Mouse (Mus musculus) kidney, adult 8-10 months (tissue): ENCODE data around the gene Camta1.

ENCODE experiments used
- DNase-seq, 2 experiments: peaks; one replicate each; pipeline ENCODE4 v3.0.0; 2022

The Camta1 gene

DNA sequence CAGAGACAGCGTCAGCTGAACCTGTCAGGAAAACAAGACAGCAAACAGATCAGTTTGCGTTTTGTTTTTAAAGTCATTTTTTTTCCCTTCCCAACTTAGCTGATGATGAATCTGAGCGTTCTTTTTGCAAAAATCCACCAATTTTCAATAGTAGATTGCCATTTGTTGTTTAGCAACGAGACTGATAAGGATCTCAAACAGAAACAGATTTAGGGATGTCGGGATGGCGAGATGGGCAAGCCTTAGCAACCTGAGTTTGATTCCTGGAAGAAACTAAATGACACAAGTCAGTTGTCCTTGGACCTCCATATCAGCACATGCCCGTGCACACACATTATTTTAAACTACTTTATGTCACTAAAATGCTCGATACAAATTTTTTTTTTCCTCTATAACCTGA, 989.0 kb downstream of the Camta1 start:
- no peak for DNase-seq

DNA sequence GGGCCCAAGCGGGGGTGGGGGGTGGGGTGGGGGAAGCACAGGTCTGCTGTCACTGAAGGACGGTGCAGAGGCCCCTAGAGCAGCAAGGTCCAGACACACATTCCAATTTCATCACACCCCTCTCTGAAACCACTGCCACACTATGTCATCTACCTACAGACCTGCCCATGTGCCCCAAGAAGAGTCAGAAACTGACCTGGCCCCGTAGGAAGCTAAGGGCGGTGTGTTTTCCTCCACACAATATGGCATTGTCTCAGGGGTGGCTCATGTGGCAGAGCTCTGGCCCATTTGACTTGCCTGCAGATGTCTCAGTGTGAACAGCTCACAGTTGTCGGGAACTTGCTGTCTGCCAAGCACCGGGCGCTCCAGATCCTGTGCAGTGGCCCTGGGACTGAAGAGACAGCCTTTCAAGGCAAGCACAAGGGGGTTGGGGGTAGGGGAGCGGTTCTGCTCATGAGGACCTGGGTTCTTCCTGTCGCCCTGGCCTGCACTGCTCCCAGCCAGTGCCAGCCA, 989.5 kb downstream of the Camta1 start:
- peak in 1 of 2 experiments; percentile 69 for DNase-seq

DNA sequence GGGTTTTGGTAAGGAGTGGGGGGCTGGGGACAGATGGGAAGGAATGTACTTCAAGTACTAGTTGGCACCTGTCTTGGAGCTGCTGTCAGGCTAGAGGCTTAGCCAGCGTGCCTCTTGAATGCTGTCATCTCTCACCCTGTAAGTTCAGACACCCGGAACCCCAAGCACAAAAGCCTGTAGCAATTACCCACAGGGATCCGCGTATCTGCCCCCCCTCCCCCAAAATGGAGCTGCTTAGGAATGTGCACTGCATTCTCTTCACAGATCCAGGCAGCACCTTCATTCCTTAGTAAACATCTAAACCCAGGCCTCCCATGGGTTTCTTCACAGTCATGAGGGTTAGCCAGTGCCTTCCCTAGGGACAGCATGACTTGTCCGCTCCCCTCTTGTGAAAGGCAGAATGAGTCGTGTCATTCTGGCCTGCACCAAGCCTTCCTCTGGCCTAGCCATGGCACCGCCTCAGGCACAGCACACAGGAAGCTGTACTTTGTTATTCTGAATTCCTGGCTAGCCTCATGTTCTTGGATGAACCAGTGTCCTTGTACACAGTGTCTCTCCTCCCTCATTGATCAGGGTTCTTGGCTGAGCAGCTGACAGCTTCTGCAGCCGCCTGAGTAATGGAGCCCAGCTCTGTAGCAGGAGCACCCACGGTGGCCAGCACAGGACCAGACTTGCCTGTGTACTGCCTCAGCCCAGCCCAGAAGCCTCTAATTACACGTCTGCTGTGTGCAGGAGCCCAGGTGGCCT, 990.1 kb downstream of the Camta1 start:
- DNase-seq: peak; percentile 67 to 70

DNA sequence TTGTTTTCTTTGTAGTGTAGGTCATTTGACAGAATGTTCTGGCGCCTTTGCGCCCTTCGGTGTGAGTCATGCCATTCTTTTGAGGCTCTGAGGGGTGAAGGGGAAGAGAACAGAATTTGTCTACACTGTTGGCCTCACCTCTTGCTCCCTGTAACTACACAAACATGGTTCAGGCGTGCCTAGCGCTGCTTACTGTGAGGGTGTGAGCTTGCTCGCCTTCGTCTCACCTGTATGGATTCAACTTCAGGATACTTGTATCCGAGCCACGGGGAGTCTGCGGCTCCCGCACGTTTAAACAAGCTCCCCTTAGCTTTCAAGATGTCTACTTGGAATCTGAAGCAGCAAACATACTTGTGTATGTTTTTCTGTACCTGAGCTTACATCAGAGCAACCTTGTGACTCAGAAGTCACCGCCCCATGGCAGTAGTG, 990.7 kb downstream of the Camta1 start:
- no peak for DNase-seq

DNA sequence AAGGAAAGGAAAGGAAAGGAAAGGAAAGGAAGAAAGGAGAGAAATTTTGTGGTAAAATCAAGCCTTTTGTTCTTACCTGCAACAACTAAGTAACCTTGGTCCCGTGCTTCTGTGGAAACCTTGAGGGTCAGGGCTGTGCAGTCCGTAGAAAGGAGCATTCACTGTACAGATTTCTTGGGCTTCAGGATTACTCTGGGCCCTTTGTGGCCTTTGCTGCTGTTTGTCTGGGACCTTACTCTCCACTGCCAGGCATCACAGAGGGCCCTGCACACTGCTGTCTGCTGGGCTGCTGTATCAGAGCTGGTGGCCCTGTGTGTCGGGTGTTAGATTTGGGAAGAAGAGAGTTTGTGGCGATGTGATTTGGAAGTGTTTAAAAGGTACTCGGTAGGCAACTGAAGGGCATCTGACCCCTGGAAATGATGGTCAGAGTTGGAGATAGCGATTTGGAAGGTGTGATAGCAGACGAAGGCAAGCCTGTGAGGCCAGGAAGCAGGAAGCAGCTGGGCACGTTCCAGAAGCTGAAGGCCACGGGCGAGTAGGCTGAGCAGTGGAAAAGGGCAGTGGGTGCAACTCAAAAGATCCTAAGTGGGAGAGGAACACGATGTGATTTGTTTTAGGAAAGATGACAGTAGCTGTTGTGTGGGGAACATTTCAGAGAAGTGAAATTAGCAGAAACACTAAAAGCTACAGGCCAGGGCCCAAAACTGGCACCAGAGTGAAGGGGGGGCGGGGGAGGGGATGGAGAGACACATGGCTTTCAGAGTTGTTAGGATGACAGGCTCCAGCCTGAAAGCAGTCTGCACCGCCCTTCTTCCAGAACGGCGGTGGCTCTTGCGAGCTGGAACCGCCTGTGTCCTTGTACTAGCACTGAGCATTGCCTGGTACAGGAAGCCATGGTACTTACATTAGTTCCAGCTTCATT, 992.1 kb downstream of the Camta1 start:
- DNase-seq: no peak

DNA sequence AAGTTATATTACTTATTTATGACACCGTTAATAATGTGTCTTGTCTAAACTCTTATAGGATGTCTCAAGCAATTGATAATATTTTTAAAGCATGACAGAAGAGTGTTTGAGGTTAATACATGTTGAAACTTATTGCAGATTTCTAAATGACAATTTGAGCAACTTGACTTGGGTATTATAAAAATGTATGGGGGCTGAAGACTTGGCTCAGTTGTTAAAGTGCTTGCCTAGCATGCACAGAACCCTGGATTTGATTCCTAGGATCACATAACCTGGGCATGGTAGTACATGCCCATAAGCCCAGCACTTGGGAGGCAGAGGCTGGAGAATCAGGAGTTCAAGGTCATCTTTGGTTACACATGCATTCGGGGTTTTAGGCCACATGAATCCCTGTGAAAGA, 992.8 kb downstream of the Camta1 start:
- no peak for DNase-seq

DNA sequence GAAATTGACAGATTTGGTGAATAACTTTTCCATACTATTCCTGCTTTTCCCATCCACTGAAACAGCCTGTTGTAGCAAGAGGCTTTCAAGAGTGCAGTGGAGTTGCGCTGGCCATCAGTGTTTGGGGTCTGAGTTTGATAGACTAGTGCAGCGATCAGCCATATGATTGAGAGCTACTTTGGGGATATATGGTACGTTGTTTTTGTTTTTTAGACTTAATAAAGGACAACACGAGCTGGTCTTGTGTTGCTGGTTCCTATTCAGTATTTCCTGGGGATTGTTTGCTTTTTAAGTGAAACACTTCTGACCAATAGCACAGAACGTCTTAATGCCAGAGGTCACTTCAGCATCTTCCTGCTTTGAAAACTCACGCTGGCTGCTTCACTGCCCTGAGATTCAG, 993.5 kb downstream of the Camta1 start:
- DNase-seq: no peak
